Mouse (Mus musculus): Measurements from ENCODE around the gene Igf1r. TPM values are rescaled to one million over a fixed set of nuclear protein-coding genes. Genes with fewer than 3 reads are reported as not detected.

Igf1r gene
- 21.9 TPM for total RNA-seq (2023)

GRCm38 (mm10) chr7:67952777-67953700, at the start of gene Igf1r:
TSS of gene Igf1r (plus strand) at chr7:67952827.

GRCm38 (mm10) chr7:68264028-68264453, 311.4 kb downstream of the Igf1r start, which contains the start of gene Pgpep1l:
TSS of gene Pgpep1l (minus strand) at chr7:68264233.

DNA sequence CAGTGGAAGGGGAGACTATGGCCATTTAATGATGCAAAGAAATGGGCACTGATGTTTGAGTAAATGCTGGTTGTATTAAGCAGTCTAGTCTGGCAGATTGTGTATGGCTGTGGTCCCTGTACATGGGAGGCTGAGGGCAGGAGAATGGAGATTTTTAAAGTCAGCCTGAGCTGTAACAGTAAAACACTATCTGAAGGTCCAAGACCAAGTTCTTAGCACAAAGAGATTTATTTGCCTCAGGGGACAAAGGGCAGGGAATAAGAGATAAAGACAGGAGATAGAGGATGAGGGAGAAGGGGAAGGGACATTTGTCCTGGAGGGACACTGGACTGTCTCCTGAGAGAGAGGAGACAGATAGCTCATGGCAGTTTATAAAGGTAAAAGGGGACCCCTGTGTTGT, 320.9 kb downstream of the Igf1r start, which contains the start of gene Fam169b:
Gene Fam169b (plus strand): TSS at position 325 of the 400 bp plus-strand sequence.

Other genes starting within 250 kb of the Igf1r start
- 0.33 TPM for gene Synm, start 193.1 kb upstream of the Igf1r start, total RNA-seq (2023)

All from CD4-positive naive resting alpha-beta T cell, adult 57 days (primary cell).